Mouse (Mus musculus): ENCODE measurements around the gene Mgll.

- TF ChIP-seq CTCF (IDR thresholded peaks at IDR 0.05; ENCODE audit: borderline replicate concordance, insufficient read depth, low read depth, low read length): no peak
- TF ChIP-seq POLR2A (IDR thresholded peaks at IDR 0.05; ENCODE audit: borderline replicate concordance, insufficient read depth, low read length): no peak
Observed at GRCm38 (mm10) chr6:88809091-88810037, 85.2 kb downstream of the Mgll start.

Data from cerebellum, adult 2 months (tissue).